Mouse (Mus musculus) kidney, postnatal 0 days (tissue): Measurements from ENCODE around the gene Nhlh2. TPM values are rescaled to one million over a fixed set of nuclear protein-coding genes. Genes with fewer than 3 reads are reported as not detected.

Source experiments
- ATAC-seq: fragments of 200-750 bp; cut with Nextera tagmentation; replicated peaks from 2 replicates; pipeline ENCODE4 v1.8.0; 2017; ENCODE audit warnings: low read depth, moderate number of reproducible peaks, moderate TSS enrichment, moderate library complexity; ENCODE audit not compliant: low FRiP score
- DNase-seq: peaks from one replicate; pipeline ENCODE4 v3.0.0-alpha.2; 2016; ENCODE audit warnings: low spot score
- H3K27ac ChIP-seq: fragments of 300-500 bp; sonication (generic); 2 replicates; pipeline ENCODE4 v1.5.1; 2014; ENCODE audit warnings: mild to moderate bottlenecking
- H3K27me3 ChIP-seq: fragments of 300-500 bp; sonication (generic); 2 replicates; pipeline ENCODE4 v1.6.1; 2014; ENCODE audit warnings: low read length, mixed read lengths; ENCODE audit not compliant: insufficient read depth
- H3K36me3 ChIP-seq: fragments of 300-500 bp; sonication (generic); 2 replicates; pipeline ENCODE4 v1.6.1; 2014; ENCODE audit warnings: low read length, mixed read lengths; ENCODE audit not compliant: insufficient read depth
- H3K4me1 ChIP-seq: fragments of 300-500 bp; sonication (generic); replicated peaks from 2 replicates; pipeline ENCODE4 v1.6.1; 2014; ENCODE audit warnings: antibody characterized with exemption, low read length, mixed read lengths; ENCODE audit not compliant: insufficient read depth
- H3K4me2 ChIP-seq: fragments of 300-500 bp; sonication (generic); 2 replicates; pipeline ENCODE4 v1.6.1; 2014; ENCODE audit warnings: mild to moderate bottlenecking, low read length, moderate library complexity, mixed read lengths
- H3K4me3 ChIP-seq: fragments of 300-500 bp; sonication (generic); replicated peaks from 2 replicates; pipeline ENCODE4 v1.5.1; 2014; ENCODE audit warnings: low read depth, low read length
- H3K9ac ChIP-seq: fragments of 300-500 bp; sonication (generic); 2 replicates; pipeline ENCODE4 v1.6.1; 2014; ENCODE audit warnings: low read depth, low read length
- H3K9me3 ChIP-seq: fragments of 300-500 bp; sonication (generic); replicated peaks from 2 replicates; pipeline ENCODE4 v1.6.1; 2016; ENCODE audit warnings: low read length, inconsistent platforms, mixed read lengths
- CTCF ChIP-seq: IDR thresholded peaks from 2 replicates; pipeline ENCODE4 v1.5.1; 2016; ENCODE audit warnings: antibody characterized with exemption, low read depth, mild to moderate bottlenecking, moderate library complexity
- WGBS: fragments of 180-500 bp; shearing (Covaris S2); extraction: QIAGEN DNeasy Blood & Tissue Kit; methylation state at CpG from one replicate; pipeline ENCODE4 v1.1.7; 2014; 5-methylcytosine and 5-hydroxymethylcytosine counted together
- polyA plus RNA-seq: library from polyadenylated mRNA; unstranded; fragments of >200 nt; fragmentation: Nextera tagmentation; extraction: Ambion mirVana; gene quantifications from 2 replicates; pipeline ENCODE4 v1.2.1, GENCODE M21; 2015

Gene Nhlh2
- polyA plus RNA-seq, 1 experiment from 2014 or later, result not detected

GRCm38 (mm10) chr3:102055878-102056277 lies 46.0 kb downstream of the Nhlh2 start:
- no peaks in the 10 kb centered on the region for H3K27me3 ChIP-seq
- no peak overlapping the region for H3K27ac ChIP-seq
- ATAC-seq (no peak), DNase-seq (no peak)
- H3K9me3 ChIP-seq, result no peaks in the 10 kb centered on the region
- no peak overlapping the region for H3K4me3 ChIP-seq
- WGBS, result 61% methylated on average over 4 of the region's 4 CpGs
- H3K36me3 ChIP-seq, result no peaks in the 10 kb centered on the region
- H3K4me2 ChIP-seq, result no peak overlapping the region
- no peak overlapping the region for H3K9ac ChIP-seq
- H3K4me1 ChIP-seq, result no peaks in the 10 kb centered on the region
- no peak for TF ChIP-seq CTCF

- TF ChIP-seq CTCF, result peak; percentile 52
- Histone ChIP-seq H3K9me3 (no peaks in the 10 kb centered on the region), H3K4me1 (no peaks in the 10 kb centered on the region), H3K27ac (no peak overlapping the region), H3K9ac (no peak overlapping the region), H3K36me3 (no peaks in the 10 kb centered on the region), H3K4me3 (no peak overlapping the region), H3K27me3 (no peaks in the 10 kb centered on the region), H3K4me2 (no peak overlapping the region)
- WGBS, result 87% methylated on average over 6 of the region's 6 CpGs
- ATAC-seq (no peak), DNase-seq (no peak)
Observed at GRCm38 (mm10) chr3:102060065-102060464, 50.2 kb downstream of the Nhlh2 start.

DNA sequence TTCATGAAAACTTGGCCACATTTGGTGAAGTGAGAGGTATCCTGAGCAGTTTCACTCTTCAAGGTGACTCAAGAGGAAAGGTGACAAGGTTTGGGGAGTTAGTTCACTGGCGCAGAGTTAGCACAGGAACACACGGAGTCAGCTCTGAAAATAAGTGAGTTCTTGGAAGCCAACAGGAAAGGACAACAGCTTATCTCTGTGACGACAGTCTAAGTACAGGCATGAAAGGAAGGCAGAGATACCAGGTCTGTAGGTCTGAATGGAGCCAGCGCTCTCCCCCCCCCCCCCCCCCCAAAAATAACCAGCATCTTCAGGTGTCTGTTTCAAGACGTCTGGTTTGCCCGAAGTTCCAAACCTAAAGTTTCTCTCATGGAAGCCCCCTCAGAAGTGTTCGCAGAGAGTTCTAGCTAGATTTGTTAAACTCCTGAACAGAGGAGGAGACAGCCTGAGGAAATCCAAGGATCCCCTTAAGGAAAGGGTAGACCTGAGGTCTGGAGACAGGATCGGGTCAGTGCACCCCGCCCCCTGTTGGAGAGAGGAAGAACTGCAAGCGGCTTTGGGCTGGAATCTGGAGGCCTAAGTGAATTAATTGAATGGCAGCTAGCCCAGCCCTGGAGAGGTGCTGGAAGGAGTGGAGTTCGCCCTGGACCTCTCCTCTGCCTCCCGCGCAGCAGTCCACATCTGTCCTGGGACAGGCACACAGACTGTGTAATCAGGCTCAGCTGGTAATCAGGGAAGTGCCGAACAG lies 52.2 kb downstream of the Nhlh2 start:
- H3K27me3 ChIP-seq, result no peaks in the 10 kb centered on the region
- no peaks in the 10 kb centered on the region for H3K9me3 ChIP-seq
- H3K9ac ChIP-seq, result no peak overlapping the region
- H3K36me3 ChIP-seq, result no peaks in the 10 kb centered on the region
- TF ChIP-seq CTCF, result peak; percentile 78
- DNase-seq, result peak; percentile 73
- H3K27ac ChIP-seq, result no peak overlapping the region
- ATAC-seq, result no peak
- H3K4me2 ChIP-seq, result no peak overlapping the region
- H3K4me1 ChIP-seq, result no peaks in the 10 kb centered on the region
- WGBS, result 48% methylated on average over 14 of the region's 14 CpGs
- no peak overlapping the region for H3K4me3 ChIP-seq

DNA sequence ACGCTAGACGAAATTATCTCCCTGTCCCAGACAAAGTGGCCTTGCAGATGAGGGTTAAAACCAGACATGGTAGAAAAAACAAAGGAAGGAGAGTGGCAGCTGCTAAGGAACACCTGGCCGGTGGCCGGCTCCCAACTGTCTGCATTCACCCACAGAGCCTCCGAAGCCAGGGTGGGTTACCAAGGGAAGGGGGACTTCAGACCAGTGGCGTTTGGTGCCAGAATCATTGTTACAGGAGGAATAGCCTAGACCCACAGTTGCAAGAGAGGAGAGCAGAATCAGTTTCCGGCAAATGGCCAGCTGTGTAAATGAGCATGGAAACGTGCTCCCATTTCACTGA lies 52.8 kb downstream of the Nhlh2 start:
- H3K27ac ChIP-seq, result no peak overlapping the region
- no peaks in the 10 kb centered on the region for H3K4me1 ChIP-seq
- H3K9me3 ChIP-seq, result no peaks in the 10 kb centered on the region
- H3K4me2 ChIP-seq, result no peak overlapping the region
- H3K9ac ChIP-seq, result no peak overlapping the region
- DNase-seq, result no peak
- H3K27me3 ChIP-seq, result no peaks in the 10 kb centered on the region
- WGBS, result 38% methylated on average over 8 of the region's 8 CpGs
- no peak for TF ChIP-seq CTCF
- ATAC-seq, result no peak
- H3K36me3 ChIP-seq, result no peaks in the 10 kb centered on the region
- H3K4me3 ChIP-seq, result no peak overlapping the region

- WGBS, result 76% methylated on average over 10 of the region's 10 CpGs
- no peak for ATAC-seq
- Histone ChIP-seq H3K4me3 (no peak overlapping the region), H3K9ac (no peak overlapping the region), H3K4me1 (no peaks in the 10 kb centered on the region), H3K36me3 (no peaks in the 10 kb centered on the region), H3K9me3 (no peaks in the 10 kb centered on the region), H3K4me2 (no peak overlapping the region), H3K27ac (no peak overlapping the region), H3K27me3 (no peaks in the 10 kb centered on the region)
- DNase-seq, result no peak
- TF ChIP-seq CTCF, result no peak
Observed at GRCm38 (mm10) chr3:102063273-102064120, 53.6 kb downstream of the Nhlh2 start.

- Histone ChIP-seq H3K4me3 (no peak overlapping the region), H3K36me3 (no peaks in the 10 kb centered on the region), H3K9me3 (no peaks in the 10 kb centered on the region), H3K27ac (no peak overlapping the region), H3K4me1 (no peaks in the 10 kb centered on the region), H3K27me3 (no peaks in the 10 kb centered on the region), H3K9ac (no peak overlapping the region), H3K4me2 (no peak overlapping the region)
- no peak for DNase-seq
- no peak for ATAC-seq
- no peak for TF ChIP-seq CTCF
- 72% methylated on average over 6 of the region's 6 CpGs for WGBS
Observed at GRCm38 (mm10) chr3:102064566-102064965, 54.7 kb downstream of the Nhlh2 start.

Other genes starting within 250 kb of the Nhlh2 start
- 1.0 TPM in 2 replicates for gene Mab21l3, start 161.1 kb upstream of the Nhlh2 start, polyA plus RNA-seq
- 3.7 and 4.3 TPM in 2 replicates for gene Slc22a15, start 85.6 kb upstream of the Nhlh2 start, polyA plus RNA-seq
- 0.41 and 0.47 TPM in 2 replicates for gene Casq2, start 76.3 kb downstream of the Nhlh2 start, polyA plus RNA-seq
- 12.8 and 13.8 TPM in 2 replicates for gene Vangl1, start 194.6 kb downstream of the Nhlh2 start, polyA plus RNA-seq